Mouse (Mus musculus) kidney, adult 9 months (tissue): ENCODE results near the gene Hspg2.
"Not testable (repeated sequence)": the region's sequence is repeated elsewhere in the genome, so short reads cannot be mapped to it uniquely, and the experiment has no call there.

Experiments used
- DNase-seq: peaks from one replicate; pipeline ENCODE4 v3.0.0; 2022

Gene Hspg2

GRCm38 (mm10) chr4:137468260-137469080 lies at the start of gene Hspg2:
Gene Hspg2 (plus strand): TSS chr4:137468769.
- DNase-seq = peak; percentile 95

DNA sequence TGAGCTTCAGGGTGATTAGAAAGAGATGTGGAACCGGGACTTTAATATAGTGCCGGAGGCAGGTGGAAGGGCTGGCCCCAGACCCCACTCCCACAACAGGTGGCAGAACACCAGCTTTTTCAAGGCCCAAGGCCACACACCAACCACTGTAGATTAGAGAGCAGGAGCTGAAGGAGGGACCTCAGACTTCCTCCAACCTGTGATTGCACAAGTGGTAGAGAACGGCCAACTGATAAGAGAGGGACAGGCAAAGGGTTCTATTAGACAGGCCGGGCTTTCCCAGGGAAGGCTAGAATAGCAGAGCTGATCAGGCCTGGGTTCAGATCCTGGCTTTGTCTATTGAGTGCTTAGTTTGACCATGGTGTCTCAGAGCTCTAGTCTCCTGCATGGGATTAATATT lies 38.1 kb upstream of the Hspg2 start, which contains the start of gene Cela3b:
TSS of gene Cela3b (minus strand) at position 39 of the 400 bp plus-strand sequence.
- DNase-seq = no peak

GRCm38 (mm10) chr4:137432700-137433550 lies 35.6 kb upstream of the Hspg2 start:
- DNase-seq = not testable (repeated sequence)

DNA sequence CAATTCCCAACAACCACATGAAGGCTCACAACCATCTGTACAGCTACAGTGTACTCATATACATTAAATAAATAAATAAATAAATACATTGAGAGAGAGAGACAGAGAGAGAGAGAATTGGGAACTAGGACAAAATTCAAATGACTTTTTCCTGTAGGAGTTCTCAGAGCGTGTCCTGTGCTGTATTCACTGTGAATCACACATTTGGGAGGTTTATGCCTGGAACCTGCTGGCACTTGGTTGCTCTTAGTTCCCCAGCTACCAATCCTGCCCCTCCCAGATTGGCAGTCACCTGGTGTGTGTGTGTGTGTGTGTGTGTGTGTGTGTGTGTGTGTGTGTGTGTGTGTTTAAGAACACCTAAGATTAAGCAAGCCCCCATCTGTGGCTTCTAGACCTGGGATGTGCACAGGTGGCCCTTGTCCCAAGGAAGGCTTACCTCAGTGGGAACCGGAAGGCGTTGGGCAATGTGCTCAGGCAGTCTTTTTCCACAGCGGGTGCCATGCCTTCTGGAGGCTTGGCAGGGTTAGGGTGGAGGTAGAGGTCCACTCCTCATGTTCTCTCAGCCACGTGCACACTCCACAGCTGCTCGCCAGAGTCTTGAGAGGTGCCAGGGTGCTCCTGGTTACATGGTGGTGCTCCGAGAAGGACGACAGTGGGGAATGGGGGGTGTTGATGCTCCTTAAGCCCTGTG lies 31.4 kb upstream of the Hspg2 start:
- no peak for DNase-seq

- DNase-seq = no peak
Measured at GRCm38 (mm10) chr4:137438842-137439241, 29.7 kb upstream of the Hspg2 start.

DNA sequence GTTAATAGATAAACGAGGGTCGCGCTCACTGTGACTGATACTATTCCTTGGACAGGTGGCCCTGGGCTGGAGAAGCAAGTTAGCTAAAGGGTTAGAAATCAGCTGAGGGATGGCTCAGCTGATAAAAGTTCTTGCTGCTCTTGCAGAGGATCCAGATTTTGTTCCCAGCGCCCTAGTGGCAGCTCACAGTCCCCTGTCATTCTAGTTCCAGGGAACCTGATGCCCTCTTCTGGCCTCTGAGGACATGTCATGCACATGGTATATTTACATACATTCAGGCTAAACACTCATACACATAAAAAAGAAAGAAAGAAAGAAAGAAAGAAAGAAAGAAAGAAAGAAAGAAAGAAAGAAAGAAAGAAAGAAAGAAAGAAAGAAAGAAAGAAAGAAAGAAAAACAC lies 27.2 kb upstream of the Hspg2 start:
- DNase-seq = no peak

DNA sequence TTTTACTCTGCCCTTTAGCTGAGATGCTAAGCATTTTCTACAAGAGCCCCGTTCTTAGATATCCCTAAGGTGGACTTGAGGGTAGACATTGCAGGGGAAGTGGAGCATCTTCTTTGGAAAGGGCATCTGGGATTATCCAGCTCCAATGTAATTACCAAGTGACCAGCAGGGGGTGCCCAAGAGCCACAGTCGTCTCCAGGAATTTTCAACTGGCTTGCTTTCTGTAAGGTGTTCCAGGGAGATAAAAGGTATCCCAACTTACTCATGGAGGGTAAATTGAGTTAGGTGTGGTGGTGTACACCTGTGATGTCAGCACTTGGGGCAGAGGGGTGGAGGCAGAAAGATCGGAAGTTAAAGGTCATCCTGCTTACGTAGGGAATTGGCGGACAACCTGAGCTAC lies 24.9 kb upstream of the Hspg2 start:
- peak; percentile 75 for DNase-seq

GRCm38 (mm10) chr4:137445881-137446280 lies 22.7 kb upstream of the Hspg2 start:
- DNase-seq = no peak

- DNase-seq = peak; percentile 24
Measured at GRCm38 (mm10) chr4:137447363-137448196, 21.0 kb upstream of the Hspg2 start.

DNA sequence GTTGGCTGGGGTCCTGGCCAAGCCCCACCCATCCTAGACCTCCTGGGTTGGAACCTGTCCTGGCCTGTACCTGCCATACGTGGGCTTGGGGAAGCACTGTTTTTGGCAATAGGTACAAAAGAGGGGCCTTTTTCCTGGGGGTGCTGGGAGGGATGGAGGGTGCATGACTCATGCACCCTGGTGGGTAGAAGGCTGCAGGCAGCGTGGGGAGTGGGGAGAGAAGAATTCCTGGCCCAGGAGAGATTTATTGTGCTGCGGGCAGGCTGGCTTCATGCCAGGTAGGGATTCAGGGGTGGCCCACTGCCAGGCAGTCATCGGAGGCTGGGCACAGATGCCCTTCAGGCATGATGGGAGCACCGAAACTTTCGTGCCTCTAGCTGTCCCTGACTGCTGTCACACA lies 20.4 kb upstream of the Hspg2 start:
- DNase-seq = peak; percentile 24

DNA sequence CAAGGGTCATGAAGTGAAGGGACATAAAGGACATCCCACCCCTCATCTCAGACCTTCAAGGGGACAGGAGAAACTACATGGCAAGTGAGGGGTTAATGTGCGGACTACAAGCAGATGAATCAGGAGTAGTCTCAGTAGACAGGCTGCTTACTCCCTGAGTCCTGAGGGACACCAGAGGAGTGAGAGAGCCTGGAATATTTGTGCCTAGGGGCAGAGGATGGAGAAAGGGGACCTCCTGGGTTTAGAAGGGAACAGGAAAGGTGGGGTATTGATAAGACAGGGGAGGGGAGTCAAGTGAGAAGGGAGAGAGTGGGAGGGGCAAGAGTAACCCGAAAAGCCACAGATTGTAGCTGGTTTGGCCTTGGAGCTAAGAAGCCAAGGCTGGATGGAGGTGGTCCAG lies 19.9 kb upstream of the Hspg2 start:
- no peak for DNase-seq

DNA sequence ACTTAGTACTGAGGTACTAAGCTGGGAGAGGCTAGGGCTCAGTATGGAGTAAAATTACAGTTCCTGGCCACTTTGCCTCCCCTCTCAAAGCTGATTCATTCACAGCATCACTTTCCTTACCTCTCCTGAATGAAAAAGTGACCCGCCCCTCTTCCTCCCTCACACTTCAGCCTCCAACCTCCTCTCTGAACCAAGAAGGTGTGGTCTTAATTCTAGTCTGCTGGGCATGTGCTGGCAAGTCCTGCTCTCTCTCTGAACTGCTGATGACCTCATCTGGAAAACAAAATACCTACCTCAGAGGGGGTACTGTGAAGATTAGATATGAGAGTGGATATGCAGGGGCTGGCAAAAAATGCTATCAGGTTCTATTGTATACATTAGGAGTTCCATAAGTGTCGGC lies 19.4 kb upstream of the Hspg2 start:
- no peak for DNase-seq

DNA sequence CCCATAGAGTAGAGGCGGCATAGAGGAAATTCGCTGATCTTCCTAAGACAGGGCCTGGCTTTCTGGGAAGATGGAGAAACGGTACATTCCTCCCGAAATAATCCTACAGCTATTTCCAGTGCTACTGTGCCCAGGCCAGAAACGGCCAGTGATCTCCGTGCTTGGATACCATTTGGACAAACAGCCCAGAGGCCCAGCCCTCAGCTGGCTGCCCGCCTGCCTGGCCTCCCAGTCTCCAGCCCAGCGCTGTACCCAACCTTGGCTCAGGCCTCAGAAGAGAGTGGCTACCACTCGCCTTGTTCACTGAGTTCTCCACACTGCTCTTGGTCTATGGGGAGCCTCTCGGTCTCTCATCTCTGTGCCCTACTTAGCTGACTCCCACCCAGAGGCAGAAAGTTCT lies 18.9 kb upstream of the Hspg2 start:
- DNase-seq = no peak

DNA sequence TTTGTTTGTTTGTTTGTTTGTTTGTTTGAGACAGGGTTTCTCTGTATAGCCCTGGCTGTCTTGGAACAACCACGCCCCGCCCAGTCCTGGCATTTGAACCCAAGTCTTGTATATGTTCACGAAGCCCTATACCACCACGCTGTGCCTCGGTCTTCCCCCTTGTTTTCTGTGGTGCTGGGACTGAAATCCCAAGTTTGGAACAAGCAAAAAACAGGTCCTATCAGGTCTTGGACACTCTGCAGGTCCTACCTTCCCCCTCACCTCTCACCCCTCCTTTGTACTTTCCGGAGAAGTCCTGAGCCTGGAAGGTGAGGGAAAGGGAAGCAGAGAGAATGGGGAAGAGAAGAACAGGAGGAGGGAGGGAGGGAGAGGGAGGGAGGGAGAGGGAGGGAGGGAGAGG lies 16.4 kb upstream of the Hspg2 start:
- no peak for DNase-seq

GRCm38 (mm10) chr4:137453234-137453767 lies 15.3 kb upstream of the Hspg2 start, which contains the start of gene 1700013G24Rik:
Gene 1700013G24Rik (plus strand): TSS chr4:137453284.
- no peak for DNase-seq

- DNase-seq = no peak
Measured at GRCm38 (mm10) chr4:137454582-137454981, 14.0 kb upstream of the Hspg2 start.

- no peak for DNase-seq
Measured at GRCm38 (mm10) chr4:137456581-137456980, 12.0 kb upstream of the Hspg2 start.

DNA sequence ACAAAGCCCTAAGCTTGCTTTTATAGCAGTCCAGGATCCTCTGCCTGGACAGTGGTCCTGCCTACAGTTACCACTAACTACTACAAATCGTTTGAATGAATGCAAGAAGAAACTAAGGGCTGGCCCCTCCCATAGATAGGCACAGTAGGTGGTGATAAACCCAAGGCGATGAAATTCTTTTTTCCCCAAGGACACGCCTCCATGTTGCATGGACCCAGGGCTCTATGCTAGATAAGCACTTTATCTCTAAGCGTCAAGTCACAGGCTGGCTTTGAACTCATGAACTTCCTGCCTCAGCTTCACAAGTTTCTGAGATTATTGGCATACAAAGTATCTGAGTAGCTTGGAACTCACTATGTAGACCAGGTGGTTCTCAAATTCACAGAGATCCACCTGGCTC lies 11.3 kb upstream of the Hspg2 start:
- no peak for DNase-seq

- DNase-seq = no peak
Measured at GRCm38 (mm10) chr4:137458310-137458709, 10.3 kb upstream of the Hspg2 start.

- DNase-seq = no peak
Measured at GRCm38 (mm10) chr4:137458861-137459260, 9.7 kb upstream of the Hspg2 start.

GRCm38 (mm10) chr4:137460676-137461075 lies 7.9 kb upstream of the Hspg2 start:
- no peak for DNase-seq

GRCm38 (mm10) chr4:137461217-137461616 lies 7.4 kb upstream of the Hspg2 start:
- DNase-seq = no peak
